Mouse (Mus musculus) erythroblast, embryonic 14.5 days (primary cell): ENCODE results near the gene Plekho2. TPM values are rescaled to one million over a fixed set of nuclear protein-coding genes. Genes with fewer than 3 reads are reported as not detected.
A peak's percentile ranks its signal among the peaks of the same experiment; 100 is the strongest.

Experiments used
- H3K27me3 ChIP-seq: 2 replicates; pipeline ENCODE4 v1.6.1; 2012; ENCODE audit warnings: inconsistent platforms; ENCODE audit not compliant: control insufficient read depth
- H3K36me3 ChIP-seq: 2 replicates; pipeline ENCODE4 v1.6.1; 2012; ENCODE audit warnings: mild to moderate bottlenecking, inconsistent platforms; ENCODE audit not compliant: control insufficient read depth
- H3K4me1 ChIP-seq: 2 replicates; pipeline ENCODE4 v1.6.1; 2012; ENCODE audit warnings: inconsistent platforms; ENCODE audit not compliant: control insufficient read depth
- H3K4me3 ChIP-seq: replicated peaks from 2 replicates; pipeline ENCODE3; 2012; ENCODE audit warnings: moderate library complexity, mild to moderate bottlenecking, inconsistent platforms
- H3K9me3 ChIP-seq: 2 replicates; pipeline ENCODE4 v1.6.1; 2012; ENCODE audit warnings: low read length, inconsistent platforms, mixed read lengths; ENCODE audit not compliant: control insufficient read depth
- GATA1 ChIP-seq: IDR thresholded peaks from 2 replicates; pipeline ENCODE4 v1.6.1; 2012; ENCODE audit warnings: low read length, inconsistent platforms, mixed read lengths
- TAL1 ChIP-seq: IDR thresholded peaks from 3 replicates; pipeline ENCODE4 v1.6.1; 2012; ENCODE audit warnings: low read length, inconsistent platforms, mixed read lengths
- polyA plus RNA-seq: library from polyadenylated mRNA; stranded (reverse); fragments of >175 nt; gene quantifications from 2 replicates; pipeline ENCODE4 v1.2.3, GENCODE M21; 2012

The Plekho2 gene
- 11.7 and 13.8 TPM in 2 replicates for polyA plus RNA-seq

- Histone ChIP-seq H3K4me1 (peaks cover 72% of the 10 kb centered on the region), H3K9me3 (no peaks in the 10 kb centered on the region), H3K36me3 (peaks cover 43% of the 10 kb centered on the region), H3K27me3 (no peaks in the 10 kb centered on the region), H3K4me3 (peak within 1 kb of the TSS; percentile 70)
- TF ChIP-seq GATA1 (no peak), TAL1 (no peak)
These were observed at the start of gene Plekho2 for GRCm38 (mm10) chr9:65579781-65580371. Plekho2 (minus strand) TSS chr9:65580040.

GRCm38 (mm10) chr9:65629025-65629766, 49.4 kb upstream of the Plekho2 start, which contains the start of gene Rbpms2:
Rbpms2 (plus strand) TSS chr9:65629648.
- H3K4me1 ChIP-seq: peaks cover 16% of the 10 kb centered on the region
- H3K4me3 ChIP-seq: peak within 1 kb of the TSS; percentile 58
- peaks cover 11% of the 10 kb centered on the region; the same call in 1 of the 2 replicates for H3K9me3 ChIP-seq
- TF ChIP-seq GATA1: no peak
- TF ChIP-seq TAL1: no peak
- H3K27me3 ChIP-seq: peaks cover 87% of the 10 kb centered on the region
- no peaks in the 10 kb centered on the region for H3K36me3 ChIP-seq

- TF ChIP-seq TAL1 (no peak), GATA1 (no peak)
These were observed 44.4 kb upstream of the Plekho2 start for GRCm38 (mm10) chr9:65624266-65624665.

GRCm38 (mm10) chr9:65622826-65623225, 43.0 kb upstream of the Plekho2 start:
- Histone ChIP-seq H3K36me3 (no peaks in the 10 kb centered on the region), H3K9me3 (no peaks in the 10 kb centered on the region), H3K27me3 (peaks cover 25% of the 10 kb centered on the region), H3K4me1 (no peaks in the 10 kb centered on the region), H3K4me3 (no peak overlapping the region)
- TF ChIP-seq GATA1: no peak
- no peak for TF ChIP-seq TAL1

More at GRCm38 (mm10) chr9:65624266-65624665, 44.4 kb upstream of the Plekho2 start:
- Histone ChIP-seq H3K9me3 (peaks cover 4% of the 10 kb centered on the region; the same call in 1 of the 2 replicates), H3K4me1 (peaks cover 4% of the 10 kb centered on the region), H3K36me3 (no peaks in the 10 kb centered on the region), H3K4me3 (no peak overlapping the region), H3K27me3 (peaks cover 40% of the 10 kb centered on the region)

- H3K9me3 ChIP-seq: no peaks in the 10 kb centered on the region
- H3K4me1 ChIP-seq: no peaks in the 10 kb centered on the region
- no peak overlapping the region for H3K4me3 ChIP-seq
- TF ChIP-seq TAL1 (no peak), GATA1 (no peak)
- H3K27me3 ChIP-seq: peaks cover 14% of the 10 kb centered on the region
- H3K36me3 ChIP-seq: no peaks in the 10 kb centered on the region
These were observed 41.8 kb upstream of the Plekho2 start for GRCm38 (mm10) chr9:65621666-65622065.

GRCm38 (mm10) chr9:65621196-65621595, 41.4 kb upstream of the Plekho2 start:
- TF ChIP-seq GATA1: no peak
- TF ChIP-seq TAL1: no peak
- no peak overlapping the region for H3K4me3 ChIP-seq
- H3K9me3 ChIP-seq: no peaks in the 10 kb centered on the region
- no peaks in the 10 kb centered on the region for H3K4me1 ChIP-seq
- peaks cover 10% of the 10 kb centered on the region for H3K27me3 ChIP-seq
- H3K36me3 ChIP-seq: no peaks in the 10 kb centered on the region

GRCm38 (mm10) chr9:65619311-65619710, 39.5 kb upstream of the Plekho2 start:
- no peak overlapping the region for H3K4me3 ChIP-seq
- H3K27me3 ChIP-seq: peaks cover 2% of the 10 kb centered on the region; the same call in 1 of the 2 replicates
- H3K9me3 ChIP-seq: no peaks in the 10 kb centered on the region
- no peaks in the 10 kb centered on the region for H3K36me3 ChIP-seq
- TF ChIP-seq TAL1: no peak
- TF ChIP-seq GATA1: no peak
- H3K4me1 ChIP-seq: no peaks in the 10 kb centered on the region

- H3K36me3 ChIP-seq: no peaks in the 10 kb centered on the region
- no peaks in the 10 kb centered on the region for H3K27me3 ChIP-seq
- H3K4me3 ChIP-seq: no peak overlapping the region
- TF ChIP-seq TAL1 (no peak), GATA1 (no peak)
- no peaks in the 10 kb centered on the region for H3K4me1 ChIP-seq
- H3K9me3 ChIP-seq: no peaks in the 10 kb centered on the region
These were observed 33.3 kb upstream of the Plekho2 start for GRCm38 (mm10) chr9:65613098-65613497.

- Histone ChIP-seq H3K36me3 (no peaks in the 10 kb centered on the region), H3K4me3 (no peak overlapping the region), H3K9me3 (no peaks in the 10 kb centered on the region), H3K4me1 (no peaks in the 10 kb centered on the region), H3K27me3 (no peaks in the 10 kb centered on the region)
- no peak for TF ChIP-seq GATA1
- TF ChIP-seq TAL1: no peak
These were observed 32.2 kb upstream of the Plekho2 start for GRCm38 (mm10) chr9:65611969-65612486.
